Mouse (Mus musculus): Measurements from ENCODE around the gene Serping1.
"Not testable (repeated sequence)": the region's sequence is repeated elsewhere in the genome, so short reads cannot be mapped to it uniquely, and the experiment has no call there.

The Serping1 gene

DNA sequence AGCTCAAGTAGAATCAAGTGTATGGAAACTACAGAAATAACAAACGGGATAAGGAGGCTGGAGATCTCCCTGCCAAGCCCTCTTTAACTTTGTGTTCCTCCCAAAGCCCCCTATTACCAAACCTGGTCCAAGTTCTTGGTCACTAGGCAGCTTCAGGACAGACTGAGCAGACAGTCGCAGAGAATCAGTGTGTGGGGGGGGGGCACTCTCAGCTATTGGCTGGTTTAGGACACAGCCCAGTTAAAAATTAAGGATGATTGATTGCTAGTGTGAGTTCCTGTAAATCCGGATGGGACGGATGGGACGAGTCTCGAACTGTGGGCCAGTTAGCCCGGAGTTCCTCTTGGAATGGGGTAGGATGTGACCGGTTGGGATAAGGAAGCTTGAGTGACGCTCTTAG is at the start of gene Serping1:
Serping1 (minus strand) TSS at position 204 of the 400 bp plus-strand sequence.
- no peak for DNase-seq (ENCODE audit: low spot score in 2 of 2)

DNA sequence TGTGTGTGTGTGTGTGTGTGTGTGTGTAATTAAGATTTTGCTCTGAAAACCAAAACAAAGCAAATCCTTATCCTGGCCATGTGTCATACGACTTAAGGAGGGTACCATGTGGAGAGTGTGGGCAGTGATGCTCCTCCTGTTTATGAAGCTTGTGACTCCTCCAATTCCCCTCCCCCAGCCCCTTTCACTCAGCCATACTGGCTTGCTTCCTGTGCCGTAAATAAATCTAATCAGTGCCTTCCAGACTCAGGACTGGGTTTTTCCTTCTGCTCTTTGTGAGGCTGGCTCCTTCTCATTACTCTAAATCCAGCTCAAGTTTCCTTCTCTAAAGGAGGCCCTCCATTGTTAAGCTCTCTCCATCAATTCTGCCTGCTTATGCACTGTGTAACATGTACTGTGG is 48.0 kb upstream of the Serping1 start:
- DNase-seq (ENCODE audit: low spot score in 2 of 2): no peak

GRCm38 (mm10) chr2:84822552-84822951 is 47.3 kb upstream of the Serping1 start, which contains the start of gene Smtnl1:
Gene Smtnl1 (minus strand): TSS chr2:84822652.
- DNase-seq (ENCODE audit: low spot score in 2 of 2): no peak

GRCm38 (mm10) chr2:84819861-84820260 is 44.6 kb upstream of the Serping1 start:
- no peak for DNase-seq (ENCODE audit: low spot score in 2 of 2)

DNA sequence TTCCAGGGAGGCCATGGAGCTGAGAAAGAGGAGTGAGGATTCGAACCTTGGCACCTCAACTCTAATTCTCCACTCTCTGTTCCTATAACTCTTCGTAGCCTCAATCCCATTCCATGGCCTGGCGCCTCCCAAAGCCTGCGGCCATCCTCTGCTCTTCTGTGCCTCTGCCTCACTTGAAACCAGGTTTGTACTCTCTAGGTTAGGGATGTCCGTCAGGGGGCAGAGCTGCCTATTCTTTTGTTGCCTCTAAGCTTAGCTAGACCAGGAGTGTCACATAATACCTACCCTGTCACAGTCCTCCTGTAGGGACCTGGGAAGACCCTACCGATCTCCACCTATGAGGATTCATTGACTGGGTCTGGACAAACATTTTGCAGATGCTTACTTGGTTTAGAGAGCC is 37.4 kb upstream of the Serping1 start:
- DNase-seq (ENCODE audit: low spot score in 2 of 2): no peak

DNA sequence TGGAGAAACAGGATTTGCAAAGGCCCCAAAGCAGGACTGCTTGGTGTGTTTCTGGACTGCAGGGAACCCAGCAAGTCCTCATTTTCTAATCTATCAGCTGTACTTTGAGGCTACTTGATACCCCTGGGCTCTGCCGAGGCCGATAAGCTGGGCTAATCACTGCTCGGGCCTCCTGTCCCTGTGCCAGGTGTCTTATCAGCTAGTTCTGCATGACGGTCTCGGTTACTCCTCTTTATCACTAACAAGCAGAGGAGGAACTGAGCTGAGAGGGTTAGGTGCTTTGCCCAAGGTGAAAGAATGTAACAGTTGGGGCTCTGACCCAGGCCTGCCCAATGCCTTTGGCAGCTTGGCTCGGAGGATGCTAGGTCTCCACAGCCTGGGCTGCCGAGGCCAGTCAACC is 36.6 kb upstream of the Serping1 start:
- DNase-seq (ENCODE audit: low spot score in 2 of 2): no peak

- DNase-seq (ENCODE audit: low spot score in 2 of 2): peak; percentile 70 to 83
Observed at GRCm38 (mm10) chr2:84810886-84811577, 35.8 kb upstream of the Serping1 start.

DNA sequence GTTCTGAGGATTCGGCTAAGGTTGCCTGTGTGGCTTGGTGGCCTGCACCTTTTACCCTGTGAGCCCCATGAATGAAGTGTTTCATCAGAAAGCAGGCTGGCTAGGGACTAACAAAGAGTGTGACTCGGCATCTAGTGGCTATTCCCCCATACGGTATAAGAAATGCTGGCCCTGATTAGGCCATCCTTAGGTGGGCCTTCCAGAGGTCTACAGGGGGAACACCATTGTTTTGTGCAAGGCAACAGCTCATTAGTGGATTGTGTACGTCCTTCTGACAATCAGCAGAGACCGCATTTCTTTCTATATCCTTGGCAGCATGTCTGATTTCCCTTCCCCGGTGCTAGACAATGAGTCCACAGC is 35.3 kb upstream of the Serping1 start:
- no peak for DNase-seq (ENCODE audit: low spot score in 2 of 2)

DNA sequence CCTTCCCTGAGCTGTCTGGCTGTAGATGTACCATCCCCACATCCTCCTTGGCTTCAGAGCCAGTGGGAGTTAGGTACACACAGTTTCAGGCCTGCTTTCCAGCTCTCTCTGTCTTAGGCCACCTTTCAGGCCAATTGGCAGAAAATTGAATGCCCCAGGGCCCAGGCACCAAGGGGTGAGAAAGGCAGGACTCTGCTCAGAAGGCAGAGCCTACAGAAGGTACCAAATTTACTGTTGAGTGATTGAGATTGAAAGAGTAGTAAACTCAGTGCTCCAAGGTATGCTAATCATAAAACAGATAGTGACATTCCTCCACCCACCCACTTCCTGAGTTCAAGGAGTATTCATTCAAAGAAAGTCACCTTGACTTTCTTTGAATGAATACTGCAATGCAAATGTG is 34.1 kb upstream of the Serping1 start:
- no peak for DNase-seq (ENCODE audit: low spot score in 2 of 2)

- DNase-seq (ENCODE audit: low spot score in 2 of 2): no peak
Observed at GRCm38 (mm10) chr2:84806546-84806945, 31.3 kb upstream of the Serping1 start.

- no peak for DNase-seq (ENCODE audit: low spot score in 2 of 2)
Observed at GRCm38 (mm10) chr2:84803963-84804362, 28.7 kb upstream of the Serping1 start.

DNA sequence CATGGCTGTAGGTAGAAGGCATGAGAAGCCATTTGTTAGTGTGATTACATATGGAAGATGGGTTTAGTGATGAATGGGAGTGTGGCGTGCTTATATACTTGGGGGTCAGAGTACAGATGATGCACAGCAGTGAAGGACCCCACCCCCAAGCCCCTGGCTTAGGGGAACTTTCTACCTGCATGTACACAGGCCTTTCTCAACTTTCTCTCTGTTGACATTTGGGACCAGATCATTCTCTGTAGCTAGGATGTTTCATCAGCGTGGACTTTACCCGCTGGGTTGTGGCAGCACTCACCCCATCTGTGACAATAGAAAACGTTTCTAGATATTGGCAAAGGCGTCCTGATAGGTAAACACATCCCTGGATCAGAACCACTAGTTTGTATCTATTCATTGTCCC is 26.0 kb upstream of the Serping1 start:
- not testable (repeated sequence) for DNase-seq (ENCODE audit: low spot score in 2 of 2)

- DNase-seq (ENCODE audit: low spot score in 2 of 2): no peak
Observed at GRCm38 (mm10) chr2:84800304-84800703, 25.1 kb upstream of the Serping1 start.

GRCm38 (mm10) chr2:84799041-84799561 is 23.9 kb upstream of the Serping1 start:
- DNase-seq (ENCODE audit: low spot score in 2 of 2): peak; percentile 35 to 58

- peak; percentile 45 to 75 for DNase-seq (ENCODE audit: low spot score in 2 of 2)
Observed at GRCm38 (mm10) chr2:84798493-84798921, 23.3 kb upstream of the Serping1 start, which contains the start of gene Ube2l6. Gene Ube2l6 (plus strand): TSS chr2:84798828.

GRCm38 (mm10) chr2:84797833-84798492 is 22.7 kb upstream of the Serping1 start:
- DNase-seq (ENCODE audit: low spot score in 2 of 2): peak; percentile 67 to 79

DNA sequence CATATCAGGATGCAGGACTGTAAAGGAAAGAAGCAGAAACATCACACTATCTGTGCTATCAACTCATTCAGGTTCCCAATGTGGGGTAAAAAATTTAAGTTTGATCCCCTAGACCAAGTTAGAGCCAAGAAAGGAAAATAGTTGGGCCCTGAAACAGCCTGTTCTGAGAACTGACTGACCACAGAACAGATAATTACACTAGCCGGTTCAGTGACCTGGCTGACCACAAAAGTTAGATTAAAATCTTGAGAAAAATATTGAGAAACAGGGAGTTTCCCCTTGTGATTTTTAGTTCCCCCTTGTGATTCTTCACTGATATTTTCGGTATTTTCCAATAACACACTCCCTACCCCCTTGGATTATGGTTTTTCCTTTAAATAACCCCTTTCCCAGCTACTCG is 18.6 kb upstream of the Serping1 start:
- DNase-seq (ENCODE audit: low spot score in 2 of 2): no peak

DNA sequence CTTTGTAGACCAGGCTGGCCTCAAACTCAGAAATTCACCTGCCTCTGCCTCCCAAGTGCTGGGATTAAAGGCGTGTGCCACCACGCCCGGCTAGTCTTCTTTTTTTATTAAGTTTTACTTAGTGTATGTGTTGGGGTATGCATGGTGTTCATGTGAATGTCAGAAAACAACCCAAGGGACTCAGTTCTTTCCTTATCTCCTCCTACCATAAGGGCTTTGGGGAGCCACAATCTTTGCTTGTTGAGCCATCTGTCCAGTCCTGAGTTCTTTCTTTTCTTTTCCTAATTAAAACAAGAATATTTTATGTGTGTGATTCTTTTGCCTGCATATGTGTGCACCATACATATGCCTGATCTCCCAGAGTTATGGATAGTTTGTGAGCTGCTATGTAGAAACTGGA is 17.9 kb upstream of the Serping1 start:
- no peak for DNase-seq (ENCODE audit: low spot score in 2 of 2)

GRCm38 (mm10) chr2:84792516-84792915 is 17.3 kb upstream of the Serping1 start:
- DNase-seq (ENCODE audit: low spot score in 2 of 2): no peak

GRCm38 (mm10) chr2:84790418-84790817 is 15.2 kb upstream of the Serping1 start:
- peak in 1 of 2 experiments; percentile 17 for DNase-seq (ENCODE audit: low spot score in 2 of 2)

- DNase-seq (ENCODE audit: low spot score in 2 of 2): no peak
Observed at GRCm38 (mm10) chr2:84788316-84788715, 13.1 kb upstream of the Serping1 start.

DNA sequence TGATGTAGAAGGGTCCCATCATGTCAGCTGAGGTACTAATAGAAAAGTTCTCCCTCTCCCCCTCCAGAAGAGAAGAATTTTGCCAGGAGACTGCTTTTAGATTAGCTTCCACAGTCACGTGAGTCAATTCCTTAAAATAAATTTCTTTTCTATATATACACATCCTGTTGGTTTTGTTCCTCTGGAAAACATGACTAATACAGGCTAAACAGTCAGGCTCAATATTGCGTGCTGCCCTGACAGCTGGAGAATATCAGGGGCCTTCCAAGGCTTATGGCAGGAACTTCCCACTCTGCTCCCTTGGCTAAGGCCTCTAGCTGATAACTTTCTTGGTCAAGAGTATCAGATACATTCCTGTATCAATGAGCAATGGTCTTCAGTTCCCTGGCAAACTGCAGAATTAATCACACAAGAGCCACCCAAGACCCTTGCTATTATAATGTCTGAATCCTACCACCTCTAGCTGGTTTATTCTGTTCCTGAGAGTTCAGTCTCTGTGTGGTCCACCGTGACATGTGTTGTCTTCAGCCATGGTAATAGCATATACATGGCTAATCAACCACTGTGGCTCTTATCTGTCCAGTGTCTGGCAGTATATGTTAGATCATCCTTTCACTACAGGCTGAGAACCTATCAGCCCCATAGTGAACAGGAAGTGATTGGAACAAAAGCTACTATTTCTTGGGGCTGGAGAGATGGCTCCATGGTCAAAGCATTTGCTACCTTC is 8.8 kb upstream of the Serping1 start:
- peak in 1 of 2 experiments; percentile 21 for DNase-seq (ENCODE audit: low spot score in 2 of 2)
